Mouse (Mus musculus) layer of hippocampus, postnatal 14 days (tissue): ENCODE measurements around the gene Foxp1. TPM values are rescaled to one million over a fixed set of nuclear protein-coding genes. Genes with fewer than 3 reads are reported as not detected.

Experiments
- DNase-seq, 2 experiments: peaks; one replicate each; pipeline ENCODE4 v3.0.0; 2021 to 2022; ENCODE audit warnings: low spot score in 2 of 2, mixed read lengths in 1 of 2
- total RNA-seq, 2 experiments: library from RNA; stranded (reverse); gene quantifications; 2 replicates each; pipeline ENCODE4 v1.2.3; 2021

Gene Foxp1
- total RNA-seq, 2 experiments from 2014 or later = 95.0 to 96.7 TPM

GRCm38 (mm10) chr6:99065569-99066353 lies 456.8 kb downstream of the Foxp1 start:
- no peak for DNase-seq

- no peak for DNase-seq
Measured at GRCm38 (mm10) chr6:99063982-99064484, 458.5 kb downstream of the Foxp1 start.

GRCm38 (mm10) chr6:99062931-99063330 lies 459.6 kb downstream of the Foxp1 start:
- DNase-seq = no peak

GRCm38 (mm10) chr6:99058688-99059087 lies 463.8 kb downstream of the Foxp1 start:
- DNase-seq = no peak

GRCm38 (mm10) chr6:99057113-99057553 lies 465.4 kb downstream of the Foxp1 start:
- no peak for DNase-seq

- DNase-seq = no peak
Measured at GRCm38 (mm10) chr6:99056379-99056778, 466.1 kb downstream of the Foxp1 start.

- DNase-seq = no peak
Measured at GRCm38 (mm10) chr6:99053998-99054397, 468.5 kb downstream of the Foxp1 start.

- DNase-seq = no peak
Measured at GRCm38 (mm10) chr6:99053111-99053510, 469.4 kb downstream of the Foxp1 start.

- DNase-seq = no peak
Measured at GRCm38 (mm10) chr6:99051724-99052123, 470.8 kb downstream of the Foxp1 start.

- DNase-seq = no peak
Measured at GRCm38 (mm10) chr6:99050288-99051006, 472.1 kb downstream of the Foxp1 start.

GRCm38 (mm10) chr6:99047322-99047721 lies 475.2 kb downstream of the Foxp1 start:
- DNase-seq = no peak

GRCm38 (mm10) chr6:99045845-99046788 lies 476.4 kb downstream of the Foxp1 start:
- no peak for DNase-seq

GRCm38 (mm10) chr6:99043932-99044664 lies 478.4 kb downstream of the Foxp1 start:
- no peak for DNase-seq

GRCm38 (mm10) chr6:99043226-99043625 lies 479.3 kb downstream of the Foxp1 start:
- DNase-seq = no peak

- no peak for DNase-seq
Measured at GRCm38 (mm10) chr6:99042175-99042954, 480.2 kb downstream of the Foxp1 start.

- DNase-seq = no peak
Measured at GRCm38 (mm10) chr6:99038977-99039376, 483.5 kb downstream of the Foxp1 start.

GRCm38 (mm10) chr6:99035459-99036375 lies 486.8 kb downstream of the Foxp1 start:
- no peak for DNase-seq

GRCm38 (mm10) chr6:99033062-99033461 lies 489.5 kb downstream of the Foxp1 start:
- DNase-seq = no peak
